ENCODE assay signal across 8 mouse cellular contexts in genomic region chr6:136543164-136543563, GRCm38 (mm10). TPM values are rescaled to one million over a fixed set of nuclear protein-coding genes. Genes with fewer than 3 reads are reported as not detected.
A peak's percentile ranks its signal among the peaks of the same experiment; 100 is the strongest.
DNase-seq lines count a peak whose midpoint lies in the region; ATAC-seq lines count a peak whose summit lies in the region.

No protein-coding gene starts in this region.

- H3K36me3 ChIP-seq in liver, embryonic 15.5 days (replicated peaks), result peaks cover 35% of the 10 kb centered on the region

- H3K9ac ChIP-seq in liver, embryonic 15.5 days, result peak overlapping the region; percentile 15; the same call in 1 of the 2 replicates

- H3K4me1 ChIP-seq in liver, embryonic 15.5 days (replicated peaks), result peaks cover 38% of the 10 kb centered on the region

- no peaks in the 10 kb centered on the region for H3K27me3 ChIP-seq in liver, embryonic 15.5 days

- peak overlapping the region; percentile 44 for H3K4me2 ChIP-seq in liver, embryonic 15.5 days

- DNase-seq in 3T3-L1 (ENCODE audit: low read depth, low spot score), result peak; percentile 40
- peak; percentile 74 for DNase-seq in Muller cell, postnatal 12 days (ENCODE audit: inconsistent ontology term)
- peak; percentile 65 for DNase-seq in embryo, embryonic 9.5 days (ENCODE audit: extremely low spot score)
- peak; percentile 85 for DNase-seq in heart, adult 8-10 months (ENCODE audit: low spot score)
- DNase-seq in kidney, adult 18-20 months, result peak; percentile 61
- peak; percentile 64 for DNase-seq in neural tube, embryonic 10.5 days (ENCODE audit: extremely low spot score, low spot score)
- DNase-seq in thymus, postnatal 25 days, result no peak

- 12% methylated on average over 6 of the region's 6 CpGs for WGBS in liver, embryonic 15.5 days (ENCODE audit: insufficient replicate concordance)

- no peaks in the 10 kb centered on the region for H3K9me3 ChIP-seq in liver, embryonic 15.5 days (replicated peaks)

- peak overlapping the region; percentile 59 for H3K27ac ChIP-seq in liver, embryonic 15.5 days (replicated peaks)

- ATAC-seq in liver, embryonic 15.5 days (ENCODE audit: insufficient read depth), result peak; percentile 61

- H3K4me3 ChIP-seq in liver, embryonic 15.5 days (replicated peaks), result no peak overlapping the region

RNA-seq across cellular contexts. Expression of gene Atf7ip, which starts 37.2 kb away (rescaled TPM):
- total RNA-seq in heart, adult 8-10 months (2022), result 10 to 100 TPM; 68.3 to 94.1 (median 76.8) TPM
- 14.6 and 17.7 TPM in 2 replicates for polyA plus RNA-seq in liver, embryonic 15.5 days (2015; fragmentation: Nextera tagmentation; extraction: Ambion mirVana)
